Mouse (Mus musculus) c-Kit-positive CD71-positive TER-119-positive erythroid progenitor cells, embryonic 14.5 days (primary cell): Measurements from ENCODE around the gene Sgsm3.
A peak's percentile ranks its signal among the peaks of the same experiment; 100 is the strongest.
"Not testable (repeated sequence)": the region's sequence is repeated elsewhere in the genome, so short reads cannot be mapped to it uniquely, and the experiment has no call there.

Experiments used
- DNase-seq: peaks from one replicate; pipeline ENCODE4 v3.0.0-alpha.2; 2013; ENCODE audit warnings: low spot score

Gene Sgsm3

DNA sequence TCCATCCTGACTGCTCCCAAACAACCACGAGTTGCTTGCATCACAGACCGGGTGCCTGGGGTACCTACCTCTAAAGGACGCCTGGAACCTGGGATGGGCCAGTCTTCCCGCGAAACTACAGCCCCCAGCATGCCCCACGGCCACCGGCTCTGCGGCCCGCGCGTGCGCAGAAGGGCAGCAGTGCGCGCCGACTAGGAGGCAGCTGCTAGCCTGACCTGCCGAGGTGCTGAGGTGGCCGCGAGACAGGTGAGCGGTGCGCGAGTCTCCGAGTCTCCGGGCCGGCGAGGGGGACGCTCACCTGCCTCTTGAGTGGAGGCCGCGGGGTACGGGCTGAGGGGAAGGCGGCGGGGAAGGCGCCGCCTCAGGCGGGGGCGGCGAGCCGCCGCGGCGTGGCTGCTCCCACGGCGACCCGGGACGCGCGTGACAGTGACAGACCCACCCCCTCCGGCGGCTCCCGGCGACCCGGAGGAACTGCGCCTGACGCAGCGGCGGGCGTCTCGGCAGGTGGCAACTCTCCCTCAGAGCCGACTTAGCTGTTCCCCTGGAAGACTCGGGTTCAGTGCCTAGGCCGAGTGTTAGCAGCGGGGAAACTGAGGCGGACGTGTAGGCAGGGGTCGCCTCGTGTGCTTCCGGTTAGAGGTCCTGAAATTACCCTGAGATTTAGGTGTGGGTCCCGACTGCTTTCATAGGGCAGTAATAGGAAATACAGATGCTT lies at the start of gene Sgsm3:
Sgsm3 (plus strand) TSS at position 146 of the 715 bp plus-strand sequence.
- peak; percentile 77 for DNase-seq

DNA sequence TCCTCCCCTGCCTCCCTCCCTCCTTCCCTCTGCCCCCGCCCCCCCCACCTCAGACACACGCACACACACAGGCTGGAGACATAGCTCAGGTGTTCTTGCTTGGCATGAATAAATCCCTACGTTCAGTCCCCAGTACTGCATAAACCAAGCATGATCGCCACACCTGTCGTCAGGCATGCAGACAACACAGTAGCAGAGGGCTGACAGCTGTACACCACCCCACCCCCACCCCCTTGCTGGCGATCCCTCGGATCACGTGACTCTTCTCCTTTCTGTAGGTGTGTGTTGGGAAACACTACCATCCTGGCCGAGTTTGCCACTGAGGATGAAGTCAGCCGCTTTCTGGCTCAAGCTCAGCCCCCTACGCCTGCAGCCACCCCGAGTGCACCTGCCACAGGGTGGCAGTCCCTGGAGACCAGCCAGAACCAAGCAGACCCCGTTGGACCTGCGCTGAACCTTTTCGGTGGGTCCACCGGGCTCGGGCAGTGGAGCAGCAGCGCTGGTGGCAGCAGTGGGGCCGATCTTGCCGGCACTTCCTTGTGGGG lies 48.7 kb upstream of the Sgsm3 start:
- DNase-seq = no peak

DNA sequence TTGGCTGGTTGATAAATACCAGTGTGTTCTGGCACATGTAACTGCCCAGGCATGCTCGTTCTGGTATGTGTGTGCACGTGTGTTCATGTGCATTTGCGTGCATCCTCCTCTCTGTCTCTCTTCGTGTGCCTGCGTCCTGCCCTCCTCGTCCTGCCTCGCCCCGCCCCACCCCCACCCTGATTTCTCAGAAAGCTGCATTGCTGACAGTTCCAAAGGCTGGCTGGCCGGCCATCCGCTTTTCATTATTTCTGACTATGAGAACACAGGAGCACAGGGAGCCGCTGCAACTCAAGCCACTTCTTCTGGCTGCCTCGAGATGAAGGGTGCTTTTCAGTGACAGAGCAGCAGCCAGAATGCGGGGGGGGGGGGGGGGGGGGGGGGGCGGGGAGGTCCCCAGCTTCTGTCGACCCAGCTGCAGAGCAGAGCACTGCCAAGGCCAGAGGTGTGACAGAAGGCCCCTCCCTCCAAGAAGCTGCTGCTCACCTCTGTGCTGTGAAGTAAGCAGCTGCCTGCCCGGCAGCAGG lies 47.5 kb upstream of the Sgsm3 start:
- DNase-seq = peak; percentile 40

DNA sequence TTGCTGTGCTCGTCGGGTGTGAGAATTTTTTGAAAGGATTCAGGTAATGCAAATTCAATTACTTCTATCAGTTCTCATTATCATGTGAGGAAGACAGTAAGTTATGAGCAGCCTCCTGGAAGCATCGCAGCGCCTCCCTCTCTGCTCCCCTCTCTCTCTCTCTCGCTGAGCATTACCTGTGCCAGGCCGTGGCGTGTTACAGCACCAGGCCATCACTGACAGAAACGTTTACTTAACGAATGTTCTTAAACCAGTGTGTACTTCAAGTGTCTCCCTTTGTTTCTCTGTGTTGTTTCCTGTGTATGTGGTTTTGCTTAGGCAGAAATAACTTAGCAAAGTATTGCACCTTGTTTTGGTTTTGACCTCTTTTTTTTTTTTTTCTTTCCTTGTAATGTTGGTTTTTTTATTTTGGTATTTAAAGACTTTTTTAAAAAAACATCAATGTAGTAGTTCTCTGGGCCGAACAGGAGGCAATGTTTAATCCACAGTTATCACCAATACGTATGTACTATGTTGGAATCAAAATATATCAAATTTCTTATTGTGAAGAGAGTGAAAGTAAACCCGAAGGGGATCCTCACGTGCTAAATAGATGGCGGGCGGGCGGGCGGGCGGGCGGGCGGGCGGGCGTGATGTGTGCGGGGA lies 46.8 kb upstream of the Sgsm3 start:
- not testable (repeated sequence) for DNase-seq

DNA sequence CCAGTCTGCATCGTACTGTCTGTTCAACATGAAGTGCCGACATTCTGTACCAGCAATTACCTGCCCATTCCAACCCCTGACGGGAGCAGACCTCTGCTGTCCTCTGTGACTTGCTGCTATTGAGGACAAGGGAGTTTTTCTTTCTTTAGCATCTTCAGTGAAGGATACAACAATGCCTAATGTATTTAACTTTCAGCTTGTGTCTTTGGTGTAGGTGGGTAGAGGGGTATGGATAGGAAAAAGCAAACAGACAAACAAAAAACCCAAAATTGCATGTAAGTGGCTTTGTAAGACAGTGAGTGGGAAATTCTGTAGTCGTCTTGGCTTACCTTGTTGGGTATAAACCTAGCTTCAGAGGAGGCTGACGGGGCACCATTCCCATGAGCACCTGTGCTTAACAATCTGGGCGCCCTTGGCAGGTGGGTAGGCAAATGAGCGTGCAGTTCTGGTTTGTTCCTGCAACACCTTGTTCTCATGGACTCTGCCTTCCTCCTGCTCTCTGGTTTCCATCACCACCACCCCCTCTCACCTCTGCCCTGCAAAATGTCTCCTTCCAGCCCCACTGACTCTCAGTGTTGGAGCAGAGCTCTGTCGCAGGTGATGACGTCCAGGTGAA lies 46.1 kb upstream of the Sgsm3 start:
- no peak for DNase-seq

DNA sequence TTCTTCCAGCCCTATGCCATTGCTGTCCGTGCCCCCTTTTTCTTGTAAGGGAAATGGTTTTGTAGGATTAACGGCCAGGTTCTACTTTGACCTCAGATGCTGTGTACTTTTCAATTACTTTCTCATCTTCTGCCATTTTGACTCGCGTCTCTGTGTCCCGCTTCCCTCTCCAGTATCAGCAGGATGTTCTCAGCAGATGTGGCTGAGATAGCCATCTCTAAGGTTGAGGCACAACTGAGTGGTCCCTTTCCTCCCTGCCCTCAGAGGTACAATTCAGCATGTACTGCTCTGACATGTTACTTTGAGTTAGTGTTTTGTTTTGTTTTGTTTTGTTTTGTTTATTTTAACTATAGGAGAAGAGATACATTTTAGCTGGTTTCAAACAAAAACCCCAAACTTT lies 42.7 kb upstream of the Sgsm3 start:
- no peak for DNase-seq

DNA sequence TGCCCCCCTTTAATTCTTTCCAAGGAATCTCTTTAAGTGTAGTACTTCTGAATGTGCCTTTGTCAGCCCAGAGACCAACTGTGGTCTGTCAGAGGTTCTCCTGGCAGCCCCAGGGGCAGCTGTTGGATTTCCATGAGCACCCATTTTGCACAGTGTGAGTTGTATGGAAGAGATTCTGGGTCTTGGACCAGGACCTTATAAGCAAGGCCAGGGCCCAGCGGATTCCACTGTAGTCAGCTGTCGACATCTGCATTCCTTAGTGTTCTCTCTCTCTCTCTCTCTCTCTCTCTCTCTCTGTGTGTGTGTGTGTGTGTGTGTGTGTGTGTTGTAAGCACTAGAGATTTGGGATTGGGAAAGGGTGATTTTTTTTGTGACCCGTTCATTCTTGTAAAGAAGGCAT lies 40.9 kb upstream of the Sgsm3 start:
- DNase-seq = no peak

DNA sequence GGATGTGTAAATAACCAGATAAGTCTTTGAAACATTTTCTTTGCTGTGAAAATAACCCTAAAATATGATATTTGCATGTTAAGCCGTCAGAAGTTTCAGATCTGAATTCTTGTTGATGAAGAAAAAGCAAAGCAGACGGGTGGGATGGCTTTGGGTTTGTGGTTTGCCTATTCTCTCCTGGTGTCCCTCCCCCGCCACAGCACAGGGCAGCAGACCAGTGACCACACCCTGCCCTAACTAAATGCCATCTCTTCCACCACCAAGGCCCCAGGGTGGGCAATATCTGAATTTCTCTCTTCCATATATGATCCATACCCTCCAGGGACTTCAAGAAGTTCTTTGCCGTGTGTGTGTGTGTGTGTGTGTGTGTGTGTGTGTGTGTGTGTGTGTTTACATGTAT lies 39.0 kb upstream of the Sgsm3 start:
- DNase-seq = no peak

DNA sequence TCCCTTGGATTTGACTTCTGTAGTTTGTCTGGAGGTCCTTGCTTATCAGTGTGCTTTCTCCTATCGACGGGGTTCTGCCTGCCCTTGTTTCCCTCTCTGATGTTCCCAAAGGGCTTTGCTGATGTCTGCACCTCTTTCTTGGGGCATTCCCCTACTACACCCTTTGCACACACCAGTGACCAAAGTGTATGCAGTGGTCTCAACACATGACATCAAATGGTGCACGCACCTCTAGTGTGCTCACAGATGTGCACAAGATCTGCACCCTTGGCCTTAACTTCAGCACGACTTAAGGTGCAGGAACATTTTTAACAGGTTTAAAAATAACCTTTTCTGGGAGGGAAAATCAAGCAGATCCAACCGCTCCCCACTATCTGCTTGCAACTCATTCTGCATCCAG lies 38.2 kb upstream of the Sgsm3 start:
- DNase-seq = no peak

DNA sequence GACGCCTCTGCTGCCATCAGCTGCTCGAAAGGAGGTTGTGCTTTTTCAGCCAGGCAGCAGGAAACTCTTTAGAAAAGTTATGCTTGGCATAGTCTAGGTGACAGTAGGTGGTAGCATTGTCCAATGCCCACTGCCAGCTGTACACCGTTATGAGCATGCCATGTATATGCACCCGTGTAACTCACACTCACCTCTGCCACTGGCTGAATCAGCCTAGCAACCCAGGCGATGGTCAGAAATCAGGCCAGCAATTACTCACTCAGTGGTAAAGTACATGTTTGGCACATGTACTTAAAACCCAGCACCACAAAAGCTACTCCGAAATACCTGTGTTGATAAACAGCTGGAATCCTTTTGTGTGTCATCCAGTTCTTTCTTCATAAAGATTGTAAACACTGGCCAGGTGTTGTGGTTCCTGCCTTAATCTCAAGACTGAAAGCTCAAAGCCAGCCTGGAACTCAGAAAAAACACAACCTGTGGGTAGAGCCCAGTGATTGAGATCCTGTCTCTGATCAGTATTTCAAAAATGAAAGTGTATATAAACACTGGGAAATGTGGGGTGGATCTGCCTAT lies 36.0 kb upstream of the Sgsm3 start:
- no peak for DNase-seq

DNA sequence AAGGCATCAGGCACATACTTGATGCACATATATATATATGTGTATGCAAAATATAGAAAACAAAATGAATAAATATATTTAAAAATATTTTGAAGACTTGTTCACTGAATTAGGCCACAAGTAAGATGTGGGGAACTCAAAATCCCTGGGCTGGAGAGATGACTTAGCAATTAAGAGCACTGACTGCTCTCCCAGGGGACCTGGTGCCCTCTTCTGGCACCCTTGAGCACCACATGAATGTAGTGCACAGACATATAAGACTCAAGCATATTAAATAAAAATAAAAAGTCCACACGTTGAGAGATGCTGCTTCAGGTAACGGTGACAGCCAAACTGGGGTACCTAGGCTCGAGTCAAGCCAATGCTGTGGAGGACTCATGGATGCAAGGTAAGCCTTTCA lies 31.7 kb upstream of the Sgsm3 start:
- peak; percentile 55 for DNase-seq

DNA sequence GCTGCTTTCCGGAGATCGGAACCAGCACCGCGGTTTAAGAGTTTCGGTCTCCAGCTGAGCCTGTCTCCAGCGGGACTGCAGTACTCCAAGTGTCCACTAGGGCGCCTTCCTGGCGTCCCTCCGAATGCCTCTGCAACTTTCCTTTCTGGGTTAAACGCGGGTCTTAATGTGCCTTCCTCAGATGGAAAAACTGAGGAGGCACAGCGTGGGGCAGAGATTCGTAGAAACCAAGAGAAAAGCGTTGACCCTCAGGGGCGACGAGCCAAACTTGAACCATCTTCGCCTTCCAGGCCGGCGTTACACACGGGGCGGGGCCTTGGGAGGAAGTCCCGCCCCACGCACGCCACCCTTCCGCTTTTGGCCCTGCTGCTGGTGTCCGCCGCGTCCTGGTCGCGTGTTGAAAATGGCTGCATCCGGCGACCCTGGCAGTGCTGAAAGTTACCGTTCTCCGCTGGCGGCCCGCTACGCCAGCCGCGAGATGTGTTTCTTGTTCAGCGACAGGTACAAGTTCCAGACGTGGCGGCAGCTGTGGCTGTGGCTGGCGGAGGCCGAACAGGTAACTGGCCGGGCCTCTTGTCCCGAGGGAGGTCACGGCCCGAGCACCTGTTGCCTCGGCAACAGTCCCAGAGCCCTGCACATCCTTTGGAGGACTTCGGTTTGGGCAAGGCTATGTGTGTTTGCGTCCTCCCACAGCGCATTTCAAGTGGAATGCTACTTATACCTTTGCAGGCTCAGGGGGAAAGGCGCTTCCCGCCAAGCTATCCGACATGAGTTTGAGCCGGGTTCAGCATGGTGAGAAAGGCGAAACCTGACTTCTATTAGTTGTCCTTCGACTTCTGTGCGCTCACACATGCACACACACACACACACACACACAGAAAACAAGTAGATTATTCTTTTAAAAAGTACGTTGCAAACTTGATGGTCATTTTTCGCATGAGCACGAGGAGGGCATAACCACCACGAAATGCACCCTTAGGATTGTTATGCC lies 29.1 kb upstream of the Sgsm3 start, which contains the start of gene Adsl:
Adsl (plus strand) TSS at position 346 of the 991 bp plus-strand sequence.
- peak; percentile 91 for DNase-seq

DNA sequence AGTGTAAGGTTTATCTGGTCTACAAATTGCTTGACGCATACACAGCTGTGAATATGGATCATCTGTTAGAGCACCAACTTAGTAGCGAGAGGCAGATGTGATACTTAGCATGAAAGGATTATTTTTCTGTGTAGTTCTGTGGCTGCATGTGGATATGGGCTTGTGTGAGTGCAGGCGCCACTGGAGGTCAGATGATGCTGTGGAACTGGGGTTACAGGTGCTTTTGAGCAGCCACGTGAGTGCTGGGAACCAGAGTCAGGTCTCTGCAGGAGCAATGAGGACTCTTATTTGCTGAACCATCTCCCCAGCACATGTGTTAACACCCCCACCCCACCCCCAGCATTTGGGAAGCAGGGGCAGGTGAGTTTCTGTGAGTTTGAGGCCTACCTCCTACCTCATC lies 28.1 kb upstream of the Sgsm3 start:
- DNase-seq = peak; percentile 16

DNA sequence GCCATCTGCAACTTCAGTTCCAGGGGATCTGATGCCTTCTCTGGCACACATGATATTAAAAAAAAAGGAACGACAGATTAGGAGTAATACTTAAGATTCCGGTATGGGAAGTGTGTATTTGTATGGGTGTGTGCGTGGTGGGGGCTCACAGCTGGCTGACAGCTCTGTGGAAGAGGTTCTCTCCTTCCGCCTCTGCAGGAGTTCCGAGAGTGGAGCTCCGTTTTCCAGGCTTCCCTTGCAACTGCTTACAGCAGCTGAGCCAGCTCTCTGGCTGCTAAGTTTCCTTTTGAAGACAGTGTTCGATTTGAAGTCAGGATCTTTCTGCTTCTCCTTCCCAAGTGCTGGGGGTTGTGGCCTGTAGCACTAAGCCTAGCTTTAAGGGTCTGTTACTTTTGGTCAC lies 27.5 kb upstream of the Sgsm3 start:
- no peak for DNase-seq

DNA sequence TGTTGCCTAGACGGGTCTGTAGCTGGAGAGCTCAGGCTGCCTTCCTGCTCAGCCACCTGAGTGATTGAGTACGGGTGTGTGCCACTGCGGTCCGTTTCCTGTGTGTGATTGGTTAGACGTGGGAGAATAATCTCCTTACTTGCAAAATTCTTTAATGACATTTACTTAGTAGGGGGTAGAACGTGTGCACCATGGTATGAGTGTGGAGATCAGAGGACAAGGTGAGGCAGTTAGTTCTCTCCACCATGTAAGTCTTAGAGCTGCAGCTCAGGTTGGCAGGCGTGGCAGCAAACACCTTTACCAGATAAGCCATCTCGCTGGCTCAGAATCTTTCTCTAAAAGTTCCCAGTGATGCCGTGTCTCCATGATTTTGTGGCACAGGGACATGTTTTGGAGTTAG lies 23.6 kb upstream of the Sgsm3 start:
- no peak for DNase-seq

DNA sequence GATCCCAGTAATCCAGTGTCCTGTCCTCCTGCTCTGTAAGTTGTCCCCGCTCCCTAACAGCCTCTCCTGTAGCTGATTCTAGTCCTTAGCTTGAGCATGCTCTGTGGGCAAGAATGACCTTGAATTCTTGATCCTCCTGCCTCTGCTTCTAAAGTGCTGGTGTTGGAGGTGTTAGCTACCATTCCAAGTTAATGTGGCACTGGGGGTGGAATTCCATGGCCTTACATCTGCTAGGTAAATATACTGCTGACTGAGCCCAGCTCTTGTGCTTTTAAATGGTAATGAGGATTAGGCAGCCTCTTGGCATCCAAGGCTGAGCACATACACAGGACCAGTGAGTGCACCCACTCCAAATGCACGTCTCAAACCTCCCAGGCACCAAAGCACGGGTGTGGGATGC lies 22.7 kb upstream of the Sgsm3 start:
- no peak for DNase-seq

DNA sequence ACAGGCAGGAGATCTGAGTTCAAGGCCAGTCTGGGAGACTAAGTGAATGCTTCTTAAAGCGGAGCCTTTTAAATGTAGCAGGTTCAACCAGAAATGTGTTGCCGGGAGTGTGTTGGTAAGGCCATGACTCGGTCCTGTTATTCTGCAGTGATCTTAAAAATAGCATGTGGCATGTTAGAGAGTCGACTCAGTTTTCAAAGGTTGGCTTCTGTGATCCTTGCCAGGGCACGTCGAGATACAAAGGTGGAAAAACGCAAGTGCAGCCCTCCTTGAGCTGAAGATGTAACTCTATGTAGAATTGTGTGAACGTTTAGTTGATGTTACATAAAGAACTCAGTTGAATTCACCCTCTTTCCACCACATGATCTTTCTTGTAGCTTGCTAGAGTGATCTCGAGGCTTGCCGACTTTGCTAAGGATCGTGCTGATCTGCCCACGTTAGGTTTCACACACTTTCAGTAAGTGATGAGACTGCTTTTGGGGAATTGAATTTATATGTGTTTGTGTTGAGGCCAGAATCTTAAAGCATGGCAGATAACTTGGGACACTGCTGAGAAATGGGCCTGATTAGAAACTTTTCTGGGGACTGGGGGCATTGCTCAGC lies 21.6 kb upstream of the Sgsm3 start:
- no peak for DNase-seq

DNA sequence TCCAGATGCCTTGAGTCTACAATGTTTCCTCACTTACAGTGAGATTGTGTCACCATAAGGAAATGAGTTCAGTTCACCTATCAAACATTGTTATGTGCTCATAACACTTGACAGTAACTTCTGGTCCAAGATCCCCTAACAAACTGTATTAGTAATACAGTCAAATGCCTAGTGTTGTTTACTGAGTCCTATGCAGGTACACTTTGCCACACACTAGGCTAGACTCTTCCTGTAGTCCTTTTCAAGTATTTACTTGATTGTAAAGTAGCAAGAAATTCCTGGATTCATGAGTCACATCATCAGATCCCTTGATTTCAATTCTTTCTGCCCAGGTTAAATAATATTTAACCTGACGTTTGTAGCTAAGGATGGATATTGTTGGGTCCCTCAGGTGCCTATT lies 8.2 kb upstream of the Sgsm3 start:
- DNase-seq = no peak

DNA sequence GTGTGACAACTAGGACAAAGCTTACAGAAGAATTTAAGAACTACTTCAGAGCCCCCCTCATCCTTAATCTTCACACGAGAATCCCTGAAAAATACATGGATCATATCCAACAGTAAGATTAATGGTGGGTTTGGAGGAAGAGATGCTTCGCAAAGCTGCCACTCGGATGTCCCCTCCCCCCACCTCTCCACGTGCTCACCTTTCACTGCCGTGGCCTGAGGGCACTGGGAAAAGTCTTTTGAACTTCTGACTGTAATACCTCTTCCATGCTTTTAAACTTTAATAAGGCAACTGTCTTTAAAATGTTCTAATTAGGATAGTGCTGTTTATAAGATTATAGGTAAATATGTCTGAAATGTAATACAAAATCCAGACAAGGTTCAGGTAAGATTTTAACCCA lies 3.3 kb upstream of the Sgsm3 start:
- no peak for DNase-seq

DNA sequence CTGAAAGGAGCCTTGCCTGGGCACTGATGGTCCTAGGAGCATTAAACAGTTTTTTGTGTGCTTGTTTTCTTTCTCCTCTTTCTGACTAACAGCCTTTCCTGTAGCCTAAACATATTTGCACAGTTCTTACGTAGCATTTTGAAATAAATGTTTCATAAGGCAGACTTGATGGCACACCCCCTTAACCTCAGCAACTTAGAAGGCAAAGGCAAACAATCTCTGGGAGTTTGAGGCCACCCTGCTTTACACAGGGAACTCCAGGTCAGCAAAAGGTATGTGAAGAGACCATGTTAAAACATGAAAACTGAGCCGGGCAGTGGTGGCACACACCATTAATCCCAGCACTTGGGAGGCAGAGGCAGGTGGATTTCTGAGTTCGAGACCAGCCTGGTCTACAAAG lies 1.9 kb upstream of the Sgsm3 start:
- DNase-seq = no peak

DNA sequence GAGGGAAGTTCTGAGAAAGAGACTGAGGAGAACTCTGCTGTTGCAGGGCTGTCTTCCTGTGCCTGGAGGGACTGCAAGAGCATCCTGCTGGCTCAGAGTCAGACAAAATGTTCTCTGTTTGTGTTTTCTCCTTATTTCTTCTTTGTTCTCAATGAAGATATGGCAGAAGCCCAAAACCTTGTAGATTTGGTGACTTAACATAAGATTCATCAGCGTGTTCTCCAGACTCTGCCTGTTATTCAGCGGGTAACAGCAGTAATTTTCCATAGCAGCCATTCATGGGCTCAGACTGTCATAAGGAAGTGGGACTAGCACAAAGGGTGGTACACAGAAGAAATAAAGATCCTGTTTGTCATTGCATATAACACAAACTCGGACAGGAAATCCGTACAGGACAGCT lies 2.0 kb downstream of the Sgsm3 start:
- no peak for DNase-seq
